Comparison of ENCODE assay signal across 35 mouse cellular contexts in genomic region chr7:104191275-104191674, GRCm38 (mm10). TPM values are rescaled to one million over a fixed set of nuclear protein-coding genes. Genes with fewer than 3 reads are reported as not detected.
DNase-seq lines count a peak whose midpoint lies in the region; ATAC-seq and TF ChIP-seq lines count a peak whose summit lies in the region.
"Had no signal": no experiment of that assay in that cellular context is flagged by ENCODE, and none has a peak within 500 bp of the region (broad histone marks: within the 10 kb centered on the region; RNA-seq: fewer than 3 reads in every experiment).

No protein-coding gene starts in this region.

- no peak overlapping the region for H3K9ac ChIP-seq in lung, postnatal 0 days (replicated peaks; ENCODE audit: low read depth)
- H3K9ac ChIP-seq: embryonic facial prominence, embryonic 13.5 days; forebrain, embryonic 13.5 days; heart, embryonic 13.5 days; hindbrain, embryonic 14.5 days; neural tube, embryonic 15.5 days had no signal

- no peak overlapping the region for H3K4me3 ChIP-seq in lung, postnatal 0 days (ENCODE audit: low read depth, low read length)
- H3K4me3 ChIP-seq: embryonic facial prominence, embryonic 13.5 days; erythroblast, embryonic 14.5 days; forebrain, embryonic 13.5 days; heart, embryonic 13.5 days; myocyte; neural tube, embryonic 15.5 days had no signal

- H3K27me3 ChIP-seq in lung, postnatal 0 days (replicated peaks; ENCODE audit: insufficient read depth, low read length), result no peaks in the 10 kb centered on the region
- H3K27me3 ChIP-seq in splenic B cell, adult 2 months (ENCODE audit: control insufficient read depth, insufficient read depth, low read length, poor library complexity, severe bottlenecking), result no peaks in the 10 kb centered on the region; the same call in 1 of the 2 replicates
- H3K27me3 ChIP-seq: embryonic facial prominence, embryonic 13.5 days; forebrain, embryonic 13.5 days; heart, embryonic 13.5 days; neural tube, embryonic 15.5 days had no signal

- H3K9me3 ChIP-seq in lung, postnatal 0 days (ENCODE audit: low read length), result no peaks in the 10 kb centered on the region
- H3K9me3 ChIP-seq: embryonic facial prominence, embryonic 13.5 days; forebrain, embryonic 13.5 days; heart, embryonic 13.5 days; neural tube, embryonic 15.5 days had no signal

- H3K27ac ChIP-seq in lung, postnatal 0 days (ENCODE audit: low read length), result no peak overlapping the region
- H3K27ac ChIP-seq: embryonic facial prominence, embryonic 13.5 days; forebrain, embryonic 13.5 days; heart, embryonic 13.5 days; hindbrain, embryonic 14.5 days; neural tube, embryonic 15.5 days had no signal

- peak; percentile 10 for DNase-seq in CD4-positive, CD25-positive, alpha-beta regulatory T cell, adult 2 months (ENCODE audit: low read depth, low spot score)
- peak; percentile 9 for DNase-seq in lung, postnatal 0 days (ENCODE audit: low spot score)
- DNase-seq in lung, postnatal 36 days, result no peak
- DNase-seq in splenic B cell, adult 2 months (ENCODE audit: low read depth, low spot score), result peak; percentile 16
- DNase-seq in layer of hippocampus, adult 9-11 months, result no peak
- no peak for DNase-seq in heart, postnatal 10 days
- DNase-seq: adrenal gland, adult 8-10 months; cerebellum, adult 11-12 months; cerebellum, postnatal 25 days; embryo, embryonic 11 days; gastrocnemius, postnatal 10 days; heart, adult 18-20 months; heart, postnatal 36 days; kidney, postnatal 36 days; lung, adult 18-20 months; lung, postnatal 14 days; midbrain, embryonic 14.5 days; thymus, adult 18-20 months had no signal

- H3K4me2 ChIP-seq in lung, postnatal 0 days (replicated peaks; ENCODE audit: low read depth, low read length), result no peak overlapping the region
- H3K4me2 ChIP-seq: embryonic facial prominence, embryonic 13.5 days; forebrain, embryonic 13.5 days; heart, embryonic 13.5 days; hindbrain, embryonic 14.5 days; neural tube, embryonic 15.5 days had no signal

- TF ChIP-seq EP300 in lung, postnatal 0 days (IDR thresholded peaks at IDR 0.05), result no peak

- ATAC-seq in CD4-positive, CD25-positive, alpha-beta regulatory T cell, adult 4 months, result no peak
- no peak for ATAC-seq in lung, postnatal 0 days
- peak; percentile 69 to 80; a peak in 3 of 4 replicates for ATAC-seq in hematopoietic stem cell, adult 5-6 weeks (replicated peaks in 1 of 2; ENCODE audit: insufficient read depth in 1 of 2, low FRiP score in 2 of 2, low TSS enrichment in 1 of 2, low read depth in 1 of 2, poor library complexity in 2 of 2, severe bottlenecking in 2 of 2)
- ATAC-seq: activated CD4-positive, CD25-positive, alpha-beta regulatory T cell, adult 4 months; forebrain, embryonic 13.5 days; intestine, embryonic 16.5 days had no signal

- H3K4me1 ChIP-seq in lung, postnatal 0 days (ENCODE audit: insufficient read depth, low read depth, low read length), result no peaks in the 10 kb centered on the region
- H3K4me1 ChIP-seq: embryonic facial prominence, embryonic 13.5 days; forebrain, embryonic 13.5 days; heart, embryonic 13.5 days; neural tube, embryonic 15.5 days had no signal

- intact Hi-C loops in heart, postnatal 10 days (cut with DNase I), result no loop called here

- 53% methylated on average over 9 of the region's 9 CpGs for WGBS in lung, postnatal 0 days

- TF ChIP-seq CTCF in lung, postnatal 0 days (IDR thresholded peaks at IDR 0.05), result no peak

- no peaks in the 10 kb centered on the region for H3K36me3 ChIP-seq in lung, postnatal 0 days (ENCODE audit: insufficient read depth, low read length)
- H3K36me3 ChIP-seq in splenic B cell, adult 2 months (ENCODE audit: control insufficient read depth, insufficient read depth, low read length, poor library complexity, severe bottlenecking), result no peaks in the 10 kb centered on the region
- H3K36me3 ChIP-seq: embryonic facial prominence, embryonic 13.5 days; heart, embryonic 13.5 days; neural tube, embryonic 15.5 days had no signal

RNA-seq across cellular contexts. Expression of gene Olfr649, which starts 4.5 kb away (rescaled TPM):
- not detected for polyA plus RNA-seq in CD4-positive, CD25-positive, alpha-beta regulatory T cell, adult 4 months (2017; shearing (Covaris generic))
- polyA plus RNA-seq in lung, postnatal 0 days (2015; fragmentation: Nextera tagmentation; extraction: Ambion mirVana), result not detected in 2 replicates
- not detected in 2 replicates for total RNA-seq in hematopoietic stem cell, adult 5-6 weeks (2017)
- total RNA-seq in heart, postnatal 10 days (2021), result not detected
- total RNA-seq: adrenal gland, adult 8-10 months; gastrocnemius, postnatal 10 days; heart, adult 18-20 months; heart, postnatal 36 days; layer of hippocampus, postnatal 14 days; liver, adult 2 months; megakaryocyte-erythroid progenitor cell, adult 5-6 weeks had no signal
- polyA plus RNA-seq: activated CD4-positive, CD25-positive, alpha-beta regulatory T cell, adult 4 months; embryonic facial prominence, embryonic 13.5 days; erythroblast, embryonic 14.5 days; forebrain, embryonic 13.5 days; heart, embryonic 13.5 days; hindbrain, embryonic 14.5 days; intestine, embryonic 16.5 days; kidney, embryonic 14.5 days; limb, embryonic 11.5 days; liver, adult 2 months; midbrain, embryonic 14.5 days; myocyte; neural tube, embryonic 15.5 days; stomach, embryonic 16.5 days had no signal

RNA-seq across cellular contexts. Expression of gene Olfr648, which starts 8.1 kb away (rescaled TPM):
- under 1 TPM; 0.20 to 0.23 TPM for polyA plus RNA-seq in CD4-positive, CD25-positive, alpha-beta regulatory T cell, adult 4 months (2017; shearing (Covaris generic))
- polyA plus RNA-seq in lung, postnatal 0 days (2015; fragmentation: Nextera tagmentation; extraction: Ambion mirVana), result 0.13 TPM in 1 of 2 replicates, not detected in the other
- total RNA-seq in hematopoietic stem cell, adult 5-6 weeks (2017), result not detected in 2 replicates
- not detected for total RNA-seq in heart, postnatal 10 days (2021)
- total RNA-seq: gastrocnemius, postnatal 10 days; heart, adult 18-20 months; heart, postnatal 36 days; liver, adult 2 months; megakaryocyte-erythroid progenitor cell, adult 5-6 weeks had no signal
- polyA plus RNA-seq: liver, adult 2 months; myocyte had no signal

RNA-seq across cellular contexts. Expression of gene Olfm5, which starts 26.6 kb away (rescaled TPM):
- polyA plus RNA-seq in CD4-positive, CD25-positive, alpha-beta regulatory T cell, adult 4 months (2017; shearing (Covaris generic)), result not detected
- polyA plus RNA-seq in lung, postnatal 0 days (2015; fragmentation: Nextera tagmentation; extraction: Ambion mirVana), result not detected in 2 replicates
- 2.5 TPM in 1 of 2 replicates, not detected in the other for total RNA-seq in hematopoietic stem cell, adult 5-6 weeks (2017)
- not detected for total RNA-seq in heart, postnatal 10 days (2021)
- total RNA-seq: adrenal gland, adult 8-10 months; gastrocnemius, postnatal 10 days; heart, adult 18-20 months; heart, postnatal 36 days; layer of hippocampus, postnatal 14 days; liver, adult 2 months; megakaryocyte-erythroid progenitor cell, adult 5-6 weeks had no signal
- polyA plus RNA-seq: activated CD4-positive, CD25-positive, alpha-beta regulatory T cell, adult 4 months; erythroblast, embryonic 14.5 days; forebrain, embryonic 13.5 days; heart, embryonic 13.5 days; hindbrain, embryonic 14.5 days; intestine, embryonic 16.5 days; kidney, embryonic 14.5 days; limb, embryonic 11.5 days; liver, adult 2 months; midbrain, embryonic 14.5 days; myocyte; neural tube, embryonic 15.5 days; stomach, embryonic 16.5 days had no signal

RNA-seq across cellular contexts. Expression of gene Trim6, which starts 27.3 kb away (rescaled TPM):
- 1 to 10 TPM in 1 of 2 experiments, under 1 TPM in 1; 0.25 to 2.7 TPM for polyA plus RNA-seq in CD4-positive, CD25-positive, alpha-beta regulatory T cell, adult 4 months (2017; shearing (Covaris generic))
- polyA plus RNA-seq in lung, postnatal 0 days (2015; fragmentation: Nextera tagmentation; extraction: Ambion mirVana), result 0.61 and 1.1 TPM in 2 replicates
- 9.3 and 16.7 TPM in 2 replicates for total RNA-seq in hematopoietic stem cell, adult 5-6 weeks (2017)
- 1 to 10 TPM in 1 of 2 experiments, under 1 TPM in 1; 0.45 to 1.7 TPM for total RNA-seq in heart, postnatal 10 days (2021)
- polyA plus RNA-seq: erythroblast, embryonic 14.5 days; myocyte had no signal

RNA-seq across cellular contexts. Expression of gene Ubqlnl, which starts 40.9 kb away (rescaled TPM):
- polyA plus RNA-seq in CD4-positive, CD25-positive, alpha-beta regulatory T cell, adult 4 months (2017; shearing (Covaris generic)), result not detected
- polyA plus RNA-seq in lung, postnatal 0 days (2015; fragmentation: Nextera tagmentation; extraction: Ambion mirVana), result not detected in 2 replicates
- 0.05 TPM in 1 of 2 replicates, not detected in the other for total RNA-seq in hematopoietic stem cell, adult 5-6 weeks (2017)
- total RNA-seq in heart, postnatal 10 days (2021), result not detected
- total RNA-seq: adrenal gland, adult 8-10 months; gastrocnemius, postnatal 10 days; heart, adult 18-20 months; heart, postnatal 36 days; layer of hippocampus, postnatal 14 days; liver, adult 2 months; megakaryocyte-erythroid progenitor cell, adult 5-6 weeks had no signal
- polyA plus RNA-seq: activated CD4-positive, CD25-positive, alpha-beta regulatory T cell, adult 4 months; erythroblast, embryonic 14.5 days; forebrain, embryonic 13.5 days; heart, embryonic 13.5 days; hindbrain, embryonic 14.5 days; intestine, embryonic 16.5 days; kidney, embryonic 14.5 days; limb, embryonic 11.5 days; liver, adult 2 months; midbrain, embryonic 14.5 days; myocyte; neural tube, embryonic 15.5 days; stomach, embryonic 16.5 days had no signal

Comparison
In these comparisons a context has a peak if more than half of its experiments do, and no peak if none do; other contexts are left out.
1. DNase-seq: peak in CD4-positive, CD25-positive, alpha-beta regulatory T cell, adult 2 months (single experiment), lung, postnatal 0 days (single experiment) and splenic B cell, adult 2 months (single experiment); none in lung, postnatal 36 days (single experiment), layer of hippocampus, adult 9-11 months (single experiment) and heart, postnatal 10 days (0 of 2).
2. ATAC-seq: peak in hematopoietic stem cell, adult 5-6 weeks (2 of 2); none in CD4-positive, CD25-positive, alpha-beta regulatory T cell, adult 4 months (single experiment) and lung, postnatal 0 days (single experiment).